Mouse (Mus musculus): ENCODE measurements at regions not wholly inside any gene's neighbourhood (a gene's known extent, or its start where the extent isn't known, plus 50 kb on each side); places are given as distances from the start of the nearest gene placed in this dataset.

GRCm38 (mm10) chr3:52211303-52211695, 56.8 kb upstream of the Foxo1 start:
- no peak for TF ChIP-seq CTCF (IDR thresholded peaks at IDR 0.05; ENCODE audit: low read depth)
- no peak for TF ChIP-seq EP300 (IDR thresholded peaks at IDR 0.05; ENCODE audit: low read depth)
